Mouse (Mus musculus) testis, adult 2 months (tissue): ENCODE data around the gene Zbtb26.

Source experiments
- CTCF ChIP-seq: fragments of 200-500 bp; IDR thresholded peaks from 2 replicates; pipeline ENCODE4 v1.5.1; 2012; ENCODE audit warnings: low read depth, mild to moderate bottlenecking, inconsistent platforms, low read length, moderate library complexity; ENCODE audit not compliant: control insufficient read depth, insufficient read depth, insufficient replicate concordance
- POLR2A ChIP-seq: fragments of 200-500 bp; IDR thresholded peaks from 2 replicates; pipeline ENCODE4 v1.6.1; 2012; ENCODE audit warnings: low read depth, mild to moderate bottlenecking, inconsistent platforms, low read length, moderate library complexity; ENCODE audit not compliant: control insufficient read depth

DNA sequence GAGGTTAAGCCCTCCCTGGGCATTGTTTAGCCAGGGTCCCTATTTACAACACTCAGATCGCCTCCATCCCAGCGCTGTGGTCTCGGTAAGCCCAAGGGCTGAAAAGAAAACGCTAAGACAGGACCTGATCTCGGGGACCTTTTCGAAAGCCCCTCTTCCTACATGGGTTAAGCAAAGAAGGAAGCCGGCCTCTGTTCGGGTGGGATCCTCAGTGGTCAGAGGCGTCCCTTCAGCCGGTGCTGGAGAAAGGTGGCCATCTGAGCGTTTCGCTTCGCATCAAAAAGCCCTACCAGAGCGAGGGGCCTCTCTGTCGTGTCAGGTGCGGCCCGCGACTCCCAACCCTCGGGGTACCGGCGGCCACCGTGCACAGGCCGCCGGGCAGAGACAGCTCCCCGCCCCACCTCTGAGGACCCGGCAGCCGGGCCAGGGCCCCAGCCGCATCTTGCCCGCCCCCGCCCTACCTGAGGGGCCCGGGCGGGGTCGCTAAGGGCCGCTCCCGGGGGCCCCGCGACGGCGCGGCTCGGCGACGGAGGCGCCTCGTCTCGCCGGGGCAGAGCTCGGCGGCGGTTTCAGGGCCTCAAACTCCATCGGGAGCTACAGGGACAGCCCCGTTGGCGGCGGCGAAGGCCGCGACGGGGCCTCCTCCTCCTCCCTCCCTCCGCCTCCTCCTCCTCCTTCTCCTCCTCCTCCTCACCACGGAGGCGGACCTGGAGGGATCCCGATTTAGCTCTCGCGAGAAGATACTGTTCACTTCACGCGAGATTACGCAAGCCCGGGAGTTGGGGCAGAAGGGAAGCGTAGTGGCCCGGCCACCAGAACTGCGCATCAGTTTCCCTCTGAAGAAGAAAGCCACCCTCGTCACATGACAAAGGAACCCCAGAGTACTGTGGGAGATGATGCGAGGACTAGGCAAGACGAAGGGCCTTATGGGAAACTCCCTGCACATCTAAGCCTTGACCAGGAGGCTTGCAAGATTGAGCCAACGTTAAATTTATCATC is 20.3 kb downstream of the Zbtb26 start, which contains the start of gene Rc3h2:
- TF ChIP-seq CTCF (no peak), POLR2A (peak; percentile 98)
